Mouse (Mus musculus): Measurements from ENCODE around the gene Kcnmb1.

Gene Kcnmb1

DNA sequence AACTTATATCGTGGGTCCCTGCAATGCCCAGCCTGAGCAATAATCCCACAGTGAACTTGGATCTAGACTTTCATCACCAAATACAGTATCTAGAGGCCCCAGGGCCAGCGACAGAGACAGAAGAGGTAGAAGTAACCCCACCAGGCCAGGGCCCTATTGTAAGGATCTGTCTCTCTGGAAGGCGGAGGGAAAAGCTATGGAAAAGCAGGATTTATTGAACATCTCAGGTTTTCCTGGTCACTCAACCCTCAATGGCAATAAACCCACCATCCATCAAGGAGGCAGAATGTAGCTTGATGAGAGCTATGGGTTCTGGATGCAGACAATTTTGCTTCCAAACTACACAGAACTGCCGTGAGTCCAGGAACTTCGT lies 39.8 kb downstream of the Kcnmb1 start:
- no peak for DNase-seq

DNA sequence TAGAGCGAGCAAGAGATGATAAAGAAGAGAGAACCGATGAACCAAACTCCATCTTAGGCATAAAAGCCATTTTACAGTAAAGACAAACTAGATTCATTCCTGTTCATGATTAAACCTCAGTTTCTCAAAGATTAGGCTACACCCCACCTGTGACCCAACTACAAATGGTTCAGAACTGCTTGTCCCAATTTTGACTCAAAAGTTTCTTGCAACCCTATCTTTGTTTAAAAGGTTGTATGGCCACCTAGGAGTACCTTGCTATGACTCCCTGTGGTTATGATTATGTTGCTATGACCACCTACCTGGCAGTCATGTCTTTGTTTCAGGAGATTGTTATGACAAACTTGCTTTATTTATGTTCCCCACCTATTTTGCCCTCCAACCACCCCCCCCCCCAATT lies 44.8 kb downstream of the Kcnmb1 start:
- DNase-seq: no peak

DNA sequence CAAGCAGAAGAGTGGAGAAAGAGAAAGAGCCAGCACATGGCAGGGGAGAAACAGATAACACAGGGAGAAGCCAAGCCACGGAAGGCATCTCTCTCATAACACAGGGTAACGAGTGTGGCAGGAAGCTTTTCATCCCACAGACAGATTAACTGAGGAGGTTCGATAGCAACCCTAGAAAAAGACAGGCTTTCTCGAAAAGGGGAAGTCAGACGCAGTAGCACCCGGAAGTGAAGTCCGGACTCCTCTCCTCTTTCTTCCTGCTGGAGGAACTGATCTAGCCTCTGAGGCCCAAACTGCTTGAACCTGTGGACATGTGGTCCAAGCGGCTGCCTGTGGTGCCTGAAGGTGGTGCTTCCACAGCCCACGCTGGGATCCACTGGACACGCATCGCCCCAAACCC lies 45.4 kb downstream of the Kcnmb1 start:
- DNase-seq: no peak

DNA sequence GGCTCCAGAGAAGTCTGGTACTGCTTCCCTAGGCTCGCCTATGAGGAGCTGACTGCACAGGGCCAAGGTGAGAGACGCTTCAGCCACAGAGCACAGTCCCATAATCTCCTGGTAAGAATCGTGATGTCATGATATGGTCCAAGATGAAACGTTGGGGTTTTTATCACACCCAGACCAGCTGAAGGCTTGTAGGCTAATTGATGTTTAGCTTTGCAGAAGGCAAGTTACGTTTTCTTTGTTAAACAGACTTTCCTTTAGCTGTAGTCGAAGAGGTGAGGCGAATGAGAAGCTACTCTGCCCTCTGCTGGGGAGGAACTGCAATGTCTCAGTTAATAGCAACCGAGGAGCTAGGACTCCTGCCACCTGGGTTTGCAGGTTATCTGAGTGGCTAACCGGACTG lies 45.9 kb downstream of the Kcnmb1 start:
- DNase-seq: peak; percentile 43 to 71

DNA sequence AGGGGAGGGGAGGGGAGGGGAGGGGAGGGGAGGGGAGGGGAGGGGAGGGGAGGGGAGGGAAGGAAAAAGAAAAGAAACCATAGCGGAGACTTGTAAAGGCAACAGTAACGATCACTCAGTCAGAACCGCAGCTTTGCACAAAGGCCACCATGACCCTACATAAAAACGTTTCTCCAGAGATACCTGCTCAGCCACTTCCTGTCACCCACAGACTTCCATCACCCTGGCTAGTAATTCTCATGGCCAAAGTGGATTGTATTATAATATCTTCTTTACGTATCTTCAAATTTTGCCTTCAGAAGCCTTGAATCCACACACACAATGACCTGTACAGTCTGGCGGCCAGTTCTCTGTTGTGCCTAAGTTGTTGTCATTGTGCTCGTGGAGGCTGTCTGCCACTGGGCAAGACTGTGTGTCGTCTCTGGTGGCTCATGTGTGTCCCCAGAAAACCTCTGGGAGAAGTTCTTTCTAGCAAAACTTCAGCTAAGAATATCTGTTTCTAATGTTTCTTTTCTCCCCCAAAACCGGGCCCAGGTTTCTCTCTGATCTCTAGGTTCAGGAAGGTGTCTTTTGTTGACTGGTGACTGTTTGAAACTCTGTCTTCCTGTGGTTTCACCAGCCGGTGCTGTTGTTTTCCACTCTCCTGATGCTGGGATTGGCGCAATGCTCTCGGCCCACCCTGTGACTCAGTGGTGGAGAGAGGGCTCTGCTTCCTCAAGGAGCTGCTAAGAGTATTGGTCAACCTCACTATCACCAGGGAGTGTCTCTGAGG lies 46.7 kb downstream of the Kcnmb1 start:
- DNase-seq: no peak

DNA sequence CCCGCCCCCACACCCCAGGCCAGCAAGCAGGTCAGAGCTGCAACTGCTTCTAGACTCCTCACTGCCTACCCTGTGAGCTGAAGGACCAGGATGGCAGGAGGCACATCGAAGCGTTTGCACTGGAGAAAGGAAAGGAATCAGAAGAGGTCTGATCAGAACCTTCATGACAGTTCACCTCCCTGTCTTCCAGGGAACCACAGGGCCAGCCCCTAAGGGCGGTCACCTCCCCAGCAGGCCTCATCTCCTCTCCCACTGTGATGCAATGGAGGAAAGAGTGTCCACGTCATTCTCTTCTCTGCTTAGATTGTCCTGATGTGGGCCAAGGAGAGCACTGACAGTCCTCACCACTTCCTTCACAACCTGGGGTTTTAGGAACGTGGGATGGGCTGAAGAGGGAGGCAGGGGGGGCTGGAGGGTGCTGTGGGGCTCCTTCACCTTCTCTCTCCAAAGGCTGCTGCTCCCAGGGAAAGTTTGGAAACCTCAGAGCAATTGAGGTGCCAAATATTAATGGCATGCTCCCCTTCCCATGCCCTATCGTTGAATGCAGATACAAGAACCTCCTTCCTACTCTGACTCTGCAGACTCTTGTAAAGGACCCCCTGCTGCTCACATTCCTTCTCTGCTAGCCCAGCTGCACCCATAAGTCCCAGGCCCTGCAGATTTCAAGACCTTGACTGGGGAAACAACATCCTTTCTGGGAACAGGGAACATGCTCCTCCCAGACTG lies 47.5 kb downstream of the Kcnmb1 start:
- no peak for DNase-seq

DNA sequence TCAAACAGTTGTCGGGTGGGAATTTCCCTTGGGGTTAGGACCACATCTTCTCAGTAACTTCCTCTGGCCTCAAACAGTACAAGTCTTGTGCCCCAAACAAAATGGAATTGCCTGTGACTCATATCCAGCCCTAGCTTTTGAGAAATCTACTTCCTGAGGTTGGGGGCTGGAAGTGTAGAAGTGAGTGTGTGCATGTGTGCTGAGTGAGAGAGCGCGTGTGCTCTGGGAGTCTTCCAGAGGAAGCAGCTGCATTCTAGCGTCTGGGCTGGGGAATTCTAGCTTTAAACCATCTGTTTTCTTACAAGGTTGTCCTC lies 48.0 kb downstream of the Kcnmb1 start:
- peak in 1 of 2 experiments; percentile 22 for DNase-seq

DNA sequence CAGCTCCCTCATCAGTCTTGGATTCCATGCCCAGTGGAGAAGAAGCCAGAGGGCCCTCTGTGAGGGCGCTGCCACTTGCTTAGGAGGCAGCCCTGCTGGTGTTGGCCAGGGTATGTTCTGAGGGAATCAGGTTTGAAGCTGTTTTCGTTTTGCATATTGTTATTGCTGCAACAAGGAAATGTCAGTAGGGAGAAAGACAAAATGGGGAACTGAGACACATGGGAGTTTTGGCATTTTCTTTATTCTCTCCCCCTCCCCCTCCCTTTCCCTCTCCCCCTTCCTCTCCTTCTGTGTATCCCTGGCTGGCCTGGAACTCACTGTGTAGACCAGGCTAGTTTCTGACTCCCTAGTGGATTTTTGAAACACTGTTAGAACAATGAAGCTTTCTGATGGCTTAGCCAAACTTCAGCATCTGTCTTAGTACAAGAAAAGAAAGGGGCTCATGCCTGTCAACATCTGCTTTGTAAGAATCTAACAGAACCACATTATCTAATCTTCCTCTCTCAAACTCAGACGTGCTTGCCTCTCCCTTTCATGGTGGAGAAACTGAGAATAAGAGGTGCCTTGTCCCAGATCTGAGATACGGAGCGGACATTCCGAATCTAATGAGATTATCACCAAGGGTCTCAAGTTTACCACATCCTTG lies 49.3 kb downstream of the Kcnmb1 start:
- DNase-seq: no peak
